Mouse (Mus musculus): ENCODE results near the gene Tnrc6b. TPM values are rescaled to one million over a fixed set of nuclear protein-coding genes. Genes with fewer than 3 reads are reported as not detected.

Tnrc6b gene
- total RNA-seq, 1 experiment from 2014 or later: 40.9 TPM

DNA sequence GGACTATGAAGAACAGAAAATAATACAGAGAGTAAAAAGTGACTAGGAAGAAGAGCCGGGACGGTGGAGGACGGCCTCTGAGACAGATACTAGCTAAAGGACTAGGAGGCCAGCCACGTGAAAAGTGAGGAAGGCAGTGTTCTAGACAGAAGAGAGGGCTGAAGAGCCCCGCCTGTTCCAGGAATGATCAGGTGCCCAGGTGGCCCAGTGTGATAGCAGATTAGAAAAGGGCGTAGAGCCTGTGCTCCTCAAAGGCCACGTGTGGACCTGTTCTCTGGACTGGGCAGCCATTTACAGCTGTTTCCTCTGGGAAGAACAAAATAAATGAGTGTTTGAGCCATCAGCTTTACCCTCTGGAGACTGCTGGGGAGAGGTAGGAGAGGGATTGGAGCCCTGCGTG lies 49.8 kb downstream of the Tnrc6b start:
- 0 out of 4 replicates have a peak, but pooled peaks of 1 of the 2 experiments have one; percentile 27 for ATAC-seq (replicated peaks in 1 of 2; ENCODE audit: insufficient read depth in 1 of 2, low FRiP score in 2 of 2, low TSS enrichment in 1 of 2, low read depth in 1 of 2, poor library complexity in 2 of 2, severe bottlenecking in 2 of 2)

DNA sequence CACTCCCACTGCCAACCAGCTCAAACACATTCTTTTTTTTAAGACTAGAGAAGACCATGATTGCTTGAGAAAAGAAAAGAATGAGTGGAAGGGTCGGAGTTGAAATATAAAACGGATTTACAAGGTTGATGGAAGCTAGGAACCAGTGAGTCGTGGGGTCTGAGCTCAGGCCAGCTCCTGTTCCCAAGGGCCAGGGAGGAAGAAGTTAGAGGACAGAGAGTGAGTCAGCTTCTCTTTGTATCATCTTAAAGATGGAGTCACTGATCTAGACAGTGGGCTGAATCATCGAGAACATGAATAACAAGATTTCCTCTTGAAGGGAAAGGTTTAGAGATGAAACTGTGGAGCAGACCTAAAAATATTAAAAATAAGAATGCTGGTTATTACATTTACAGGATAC lies 51.5 kb downstream of the Tnrc6b start:
- ATAC-seq (replicated peaks in 1 of 2; ENCODE audit: insufficient read depth in 1 of 2, low FRiP score in 2 of 2, low TSS enrichment in 1 of 2, low read depth in 1 of 2, poor library complexity in 2 of 2, severe bottlenecking in 2 of 2): no peak

DNA sequence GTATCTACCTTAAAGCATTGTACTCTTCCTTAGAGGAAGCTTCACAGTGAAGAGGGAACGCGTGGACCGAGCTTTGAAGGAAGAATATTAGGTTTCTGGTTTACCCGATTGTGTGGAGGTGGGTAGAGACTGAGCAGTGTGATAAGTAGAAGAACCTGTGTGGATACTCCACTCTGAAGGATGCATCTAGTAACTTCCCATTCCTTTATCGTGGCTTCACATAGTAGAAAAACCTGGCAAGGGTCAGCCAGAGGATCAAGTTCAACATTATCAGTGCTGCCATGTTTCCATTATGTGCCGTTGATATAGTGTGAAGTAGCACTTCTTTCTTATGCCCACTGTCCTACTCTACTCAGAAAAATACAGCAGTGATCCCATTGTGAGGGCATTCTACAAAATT lies 53.6 kb downstream of the Tnrc6b start:
- no peak for ATAC-seq (replicated peaks in 1 of 2; ENCODE audit: insufficient read depth in 1 of 2, low FRiP score in 2 of 2, low TSS enrichment in 1 of 2, low read depth in 1 of 2, poor library complexity in 2 of 2, severe bottlenecking in 2 of 2)

DNA sequence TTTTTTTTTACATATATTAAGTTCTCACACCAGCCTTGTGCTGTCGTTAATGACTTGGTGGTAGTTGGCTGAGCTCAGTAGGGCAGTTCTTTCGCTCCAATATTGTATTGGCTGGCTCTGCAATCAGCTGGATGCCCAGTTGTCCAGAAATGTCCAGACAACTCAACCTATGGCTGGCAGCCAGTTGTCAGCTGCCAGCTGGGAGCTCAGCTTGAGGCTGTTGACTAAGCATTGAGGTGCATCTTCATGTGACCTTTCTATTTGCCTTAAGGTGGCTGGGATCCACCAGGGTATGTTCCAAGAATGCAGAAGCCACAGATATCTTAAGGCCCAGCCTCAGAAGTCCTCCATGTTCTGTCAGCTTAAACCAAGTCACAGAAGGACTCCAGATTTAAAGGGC lies 54.3 kb downstream of the Tnrc6b start:
- ATAC-seq (replicated peaks in 1 of 2; ENCODE audit: insufficient read depth in 1 of 2, low FRiP score in 2 of 2, low TSS enrichment in 1 of 2, low read depth in 1 of 2, poor library complexity in 2 of 2, severe bottlenecking in 2 of 2): no peak

DNA sequence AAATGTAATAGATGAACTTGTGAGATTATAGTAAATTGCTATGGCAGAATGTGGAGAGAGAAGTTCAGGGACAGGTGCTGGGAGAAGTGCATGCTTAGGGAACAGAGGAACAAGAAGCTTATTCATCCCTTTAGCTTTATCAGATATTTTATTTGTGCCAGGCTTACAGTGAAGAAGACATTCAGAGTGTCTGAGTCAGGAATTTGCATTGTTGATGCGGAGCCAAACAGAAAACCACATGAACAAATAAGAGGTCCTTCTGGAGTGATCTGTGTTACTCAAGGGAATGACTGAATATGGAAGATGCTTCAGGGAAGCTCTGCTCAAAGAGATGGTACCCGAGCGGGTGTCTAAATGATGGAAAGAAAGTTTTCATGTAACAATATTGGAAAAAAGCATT lies 57.1 kb downstream of the Tnrc6b start:
- no peak for ATAC-seq (replicated peaks in 1 of 2; ENCODE audit: insufficient read depth in 1 of 2, low FRiP score in 2 of 2, low TSS enrichment in 1 of 2, low read depth in 1 of 2, poor library complexity in 2 of 2, severe bottlenecking in 2 of 2)

DNA sequence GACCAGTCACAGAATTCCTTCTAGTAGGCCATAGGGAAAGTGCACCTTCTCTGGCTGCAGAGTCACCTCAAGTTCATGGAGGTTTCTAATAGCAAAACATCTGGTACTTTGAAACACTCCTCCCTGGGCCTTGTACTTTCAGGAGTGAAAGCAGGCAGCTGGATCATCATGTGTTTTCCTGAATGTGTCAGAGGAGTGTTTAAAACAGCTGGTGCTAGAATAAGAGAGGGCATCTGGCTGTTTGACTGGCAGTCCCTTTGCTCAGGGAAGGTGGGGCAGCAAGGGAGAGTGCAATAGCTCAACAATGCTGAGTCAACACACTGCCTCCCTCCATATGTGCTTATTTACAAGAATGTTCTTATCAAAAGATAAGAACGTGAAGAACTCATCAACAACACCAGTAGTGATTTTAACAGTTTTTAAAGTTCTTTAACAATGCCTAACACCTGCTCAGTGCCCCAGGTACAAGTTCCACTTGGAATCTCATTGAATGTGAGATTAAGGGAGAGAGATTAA lies 60.9 kb downstream of the Tnrc6b start:
- no peak for ATAC-seq (replicated peaks in 1 of 2; ENCODE audit: insufficient read depth in 1 of 2, low FRiP score in 2 of 2, low TSS enrichment in 1 of 2, low read depth in 1 of 2, poor library complexity in 2 of 2, severe bottlenecking in 2 of 2)

- ATAC-seq (replicated peaks in 1 of 2; ENCODE audit: insufficient read depth in 1 of 2, low FRiP score in 2 of 2, low TSS enrichment in 1 of 2, low read depth in 1 of 2, poor library complexity in 2 of 2, severe bottlenecking in 2 of 2): no peak
Observed at GRCm38 (mm10) chr15:80774666-80775065, 63.6 kb downstream of the Tnrc6b start.

GRCm38 (mm10) chr15:80779006-80779405 lies 67.9 kb downstream of the Tnrc6b start:
- no peak for ATAC-seq (replicated peaks in 1 of 2; ENCODE audit: insufficient read depth in 1 of 2, low FRiP score in 2 of 2, low TSS enrichment in 1 of 2, low read depth in 1 of 2, poor library complexity in 2 of 2, severe bottlenecking in 2 of 2)

DNA sequence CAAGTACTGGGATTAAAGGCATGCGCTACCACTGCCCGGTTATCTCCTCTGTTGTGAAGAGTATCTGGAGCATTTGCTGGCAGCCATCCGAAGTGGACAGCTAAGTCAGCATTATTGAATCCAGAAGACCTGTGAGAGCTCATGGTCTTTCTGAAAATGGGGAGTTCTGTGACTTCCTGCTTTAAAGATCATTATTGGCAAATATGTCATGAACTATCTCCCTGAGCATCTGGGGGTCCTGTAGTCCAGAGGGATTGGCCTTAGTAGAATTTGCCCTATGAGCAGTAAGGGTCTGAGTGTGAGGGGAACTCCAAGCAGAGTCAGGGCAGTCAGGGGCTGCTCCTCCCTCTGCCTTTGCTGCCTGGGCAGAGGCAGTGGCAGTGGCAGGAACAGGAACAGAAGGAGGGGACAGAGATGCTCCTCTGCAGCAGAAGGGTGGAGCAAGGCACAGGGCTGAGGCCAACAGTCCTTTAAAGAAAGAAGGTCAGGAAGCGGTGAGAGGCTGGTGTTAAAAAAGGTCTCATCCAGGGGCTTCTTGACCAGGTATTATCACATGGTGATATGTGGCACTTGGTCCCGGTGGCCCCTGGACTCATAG lies 69.1 kb downstream of the Tnrc6b start:
- 0 out of 4 replicates have a peak, but pooled peaks of 1 of the 2 experiments have one; percentile 29 for ATAC-seq (replicated peaks in 1 of 2; ENCODE audit: insufficient read depth in 1 of 2, low FRiP score in 2 of 2, low TSS enrichment in 1 of 2, low read depth in 1 of 2, poor library complexity in 2 of 2, severe bottlenecking in 2 of 2)

DNA sequence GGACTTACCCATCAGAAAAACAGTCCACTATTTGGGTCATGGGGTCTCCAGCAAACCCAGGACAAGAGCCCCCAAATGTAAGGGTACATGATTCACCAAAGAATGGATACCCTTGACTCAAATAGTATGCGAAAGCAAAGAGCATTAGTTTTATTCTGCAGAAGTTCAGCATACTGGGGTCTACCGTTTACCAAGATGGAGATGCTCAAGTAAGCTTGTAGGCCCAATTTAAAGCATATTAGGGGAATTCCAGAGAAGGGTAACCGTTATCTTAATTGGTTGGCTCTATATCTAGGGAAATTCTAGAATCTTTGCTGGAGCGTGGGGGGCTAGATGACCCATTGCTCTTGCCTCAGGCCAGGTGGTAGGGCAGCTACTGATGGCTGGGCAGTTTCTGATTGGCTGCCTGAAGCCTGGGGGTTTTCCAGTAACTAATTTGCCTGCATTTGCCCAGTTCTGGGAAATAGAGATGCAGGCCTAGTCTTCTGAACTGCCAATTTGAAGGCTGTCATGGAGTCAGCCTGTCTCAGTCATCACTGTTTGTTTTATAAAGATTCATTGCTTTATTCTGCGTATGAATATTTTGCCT lies 70.2 kb downstream of the Tnrc6b start:
- no peak for ATAC-seq (replicated peaks in 1 of 2; ENCODE audit: insufficient read depth in 1 of 2, low FRiP score in 2 of 2, low TSS enrichment in 1 of 2, low read depth in 1 of 2, poor library complexity in 2 of 2, severe bottlenecking in 2 of 2)

GRCm38 (mm10) chr15:80784553-80784971 lies 73.4 kb downstream of the Tnrc6b start:
- no peak for ATAC-seq (replicated peaks in 1 of 2; ENCODE audit: insufficient read depth in 1 of 2, low FRiP score in 2 of 2, low TSS enrichment in 1 of 2, low read depth in 1 of 2, poor library complexity in 2 of 2, severe bottlenecking in 2 of 2)

DNA sequence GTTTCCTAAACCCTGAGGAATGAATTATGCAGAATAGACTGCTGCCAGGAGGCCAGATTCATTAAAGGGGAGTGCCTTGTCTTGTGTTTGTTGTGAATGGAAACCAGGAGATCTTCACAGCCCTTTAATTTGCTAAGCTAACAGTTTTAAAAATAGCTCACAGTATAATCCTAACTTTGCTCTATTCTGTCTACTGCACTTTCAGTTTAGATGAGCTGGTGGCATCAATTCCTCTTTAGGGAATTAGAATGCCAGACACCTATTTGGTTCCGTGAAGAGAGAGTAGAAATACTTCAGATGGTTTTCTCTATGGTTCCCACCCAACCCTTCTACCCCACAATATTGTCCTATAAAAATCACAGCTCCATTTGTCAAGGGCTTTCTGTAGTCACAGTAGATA lies 74.6 kb downstream of the Tnrc6b start:
- ATAC-seq (replicated peaks in 1 of 2; ENCODE audit: insufficient read depth in 1 of 2, low FRiP score in 2 of 2, low TSS enrichment in 1 of 2, low read depth in 1 of 2, poor library complexity in 2 of 2, severe bottlenecking in 2 of 2): no peak

DNA sequence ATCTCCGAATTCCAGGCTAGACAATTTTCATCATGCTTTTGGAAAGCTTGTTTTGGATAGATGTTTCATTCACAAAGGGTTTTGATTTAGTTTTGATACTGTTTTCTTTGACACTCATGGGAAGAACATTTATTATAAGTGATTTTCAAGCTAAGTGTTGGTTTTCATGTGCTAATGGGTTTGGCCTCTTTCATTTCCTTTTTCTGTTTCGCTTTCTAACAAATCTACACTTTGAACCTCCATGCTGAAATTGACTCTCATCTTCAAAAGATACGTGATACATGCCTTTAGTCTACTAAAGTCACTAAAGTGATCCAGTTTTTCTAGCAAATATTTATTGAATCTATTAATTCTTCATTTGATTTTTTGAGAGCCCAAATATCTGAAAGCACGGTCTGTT lies 76.6 kb downstream of the Tnrc6b start:
- no peak for ATAC-seq (replicated peaks in 1 of 2; ENCODE audit: insufficient read depth in 1 of 2, low FRiP score in 2 of 2, low TSS enrichment in 1 of 2, low read depth in 1 of 2, poor library complexity in 2 of 2, severe bottlenecking in 2 of 2)

DNA sequence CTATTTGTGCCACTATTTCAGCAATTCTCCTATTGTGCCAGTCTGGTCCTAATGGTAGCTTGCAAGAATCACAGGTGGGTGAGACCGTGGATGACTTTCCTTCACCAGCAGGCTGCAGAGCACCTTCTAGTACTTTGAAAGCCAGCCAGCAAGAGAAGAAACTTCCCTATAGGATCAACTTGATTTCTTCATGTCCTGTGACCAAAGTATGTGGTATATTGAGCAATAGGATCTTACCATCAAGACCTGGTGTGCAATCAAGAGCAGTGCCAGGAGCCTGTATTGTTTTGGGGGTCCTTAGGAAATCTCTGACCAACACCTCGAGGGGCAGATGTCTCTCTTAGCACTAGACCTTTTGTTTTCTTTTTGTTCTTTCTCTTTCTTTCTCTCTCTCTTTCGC lies 81.4 kb downstream of the Tnrc6b start:
- ATAC-seq (replicated peaks in 1 of 2; ENCODE audit: insufficient read depth in 1 of 2, low FRiP score in 2 of 2, low TSS enrichment in 1 of 2, low read depth in 1 of 2, poor library complexity in 2 of 2, severe bottlenecking in 2 of 2): peak in 1 of 2 experiments; percentile 74; a peak in 1 of 4 replicates

- no peak for ATAC-seq (replicated peaks in 1 of 2; ENCODE audit: insufficient read depth in 1 of 2, low FRiP score in 2 of 2, low TSS enrichment in 1 of 2, low read depth in 1 of 2, poor library complexity in 2 of 2, severe bottlenecking in 2 of 2)
Observed at GRCm38 (mm10) chr15:80795076-80795475, 84.0 kb downstream of the Tnrc6b start.

GRCm38 (mm10) chr15:80797757-80798156 lies 86.6 kb downstream of the Tnrc6b start:
- peak; percentile 34 to 44; a peak in 2 of 4 replicates for ATAC-seq (replicated peaks in 1 of 2; ENCODE audit: insufficient read depth in 1 of 2, low FRiP score in 2 of 2, low TSS enrichment in 1 of 2, low read depth in 1 of 2, poor library complexity in 2 of 2, severe bottlenecking in 2 of 2)

GRCm38 (mm10) chr15:80798367-80799073 lies 87.4 kb downstream of the Tnrc6b start:
- ATAC-seq (replicated peaks in 1 of 2; ENCODE audit: insufficient read depth in 1 of 2, low FRiP score in 2 of 2, low TSS enrichment in 1 of 2, low read depth in 1 of 2, poor library complexity in 2 of 2, severe bottlenecking in 2 of 2): peak; percentile 88 to 89

- no peak for ATAC-seq (replicated peaks in 1 of 2; ENCODE audit: insufficient read depth in 1 of 2, low FRiP score in 2 of 2, low TSS enrichment in 1 of 2, low read depth in 1 of 2, poor library complexity in 2 of 2, severe bottlenecking in 2 of 2)
Observed at GRCm38 (mm10) chr15:80799074-80799633, 88.0 kb downstream of the Tnrc6b start.
